Mouse (Mus musculus) G1E (cell line): ENCODE measurements around the gene Ccdc96. TPM values are rescaled to one million over a fixed set of nuclear protein-coding genes. Genes with fewer than 3 reads are reported as not detected.

ENCODE experiments used
- ATAC-seq: 2 replicates; pipeline ENCODE4 v1.8.0; 2016; ENCODE audit warnings: mild to moderate bottlenecking; ENCODE audit not compliant: insufficient number of reproducible peaks, poor library complexity, low FRiP score, severe bottlenecking; ENCODE audit errors: extremely low read depth
- DNase-seq: peaks from one replicate; pipeline ENCODE4 v3.0.0; 2012; ENCODE audit warnings: low spot score
- H3K27me3 ChIP-seq: 2 replicates; pipeline ENCODE4 v1.6.1; 2012; ENCODE audit warnings: mild to moderate bottlenecking, low read length, inconsistent platforms; ENCODE audit not compliant: insufficient read depth
- H3K36me3 ChIP-seq: replicated peaks from 2 replicates; pipeline ENCODE3; 2012; ENCODE audit warnings: mild to moderate bottlenecking, inconsistent platforms
- H3K4me1 ChIP-seq: 2 replicates; pipeline ENCODE4 v1.6.1; 2012; ENCODE audit warnings: low read depth, low read length, inconsistent platforms, mixed read lengths; ENCODE audit not compliant: insufficient read depth
- H3K4me3 ChIP-seq: 2 replicates; pipeline ENCODE4 v1.5.1; 2012; ENCODE audit warnings: low read depth, mild to moderate bottlenecking, inconsistent platforms, low read length, moderate library complexity, mixed read lengths
- H3K9me3 ChIP-seq: replicated peaks from 2 replicates; pipeline ENCODE4 v1.6.1; 2012; ENCODE audit warnings: inconsistent platforms
- CTCF ChIP-seq: IDR thresholded peaks from 2 replicates; pipeline ENCODE4 v1.5.1; 2012; ENCODE audit warnings: low read depth, low read length, inconsistent platforms, mixed read lengths
- GATA1 ChIP-seq: IDR thresholded peaks from 2 replicates; pipeline ENCODE4 v1.6.1; 2012; ENCODE audit warnings: borderline replicate concordance, low read length, inconsistent platforms, mixed read lengths
- GATA2 ChIP-seq: IDR thresholded peaks from 2 replicates; pipeline ENCODE4 v1.6.1; 2012; ENCODE audit warnings: low read depth, low read length, inconsistent platforms, borderline replicate concordance
- POLR2AphosphoS5 ChIP-seq: IDR thresholded peaks from 2 replicates; pipeline ENCODE4 v1.6.1; 2012; ENCODE audit warnings: low read depth, low read length, inconsistent platforms; ENCODE audit not compliant: insufficient replicate concordance
- TAL1 ChIP-seq: conservative IDR thresholded peaks from 2 replicates; pipeline ENCODE4 v1.6.1; 2012; ENCODE audit warnings: low read depth, low read length, inconsistent platforms, mixed read lengths
- polyA plus RNA-seq: library from polyadenylated mRNA; stranded (reverse); fragments of >175 nt; gene quantifications from 2 replicates; pipeline ENCODE4 v1.2.3, GENCODE M21; 2012
- total RNA-seq, 2 experiments: library from RNA; stranded (forward) in 1 of 2; stranded (reverse) in 1 of 2; fragments of 200-1000 nt in 1 of 2; fragments of >200 nt in 1 of 2; fragmentation: Nextera tagmentation in 1 of 2; gene quantifications; 2 replicates each; pipeline ENCODE4 v1.2.3; 2014 to 2017

Gene Ccdc96
- total and polyA plus RNA-seq, 3 experiments: 0.25 to 0.60 TPM; not detected in 1

- H3K4me3 ChIP-seq: no peak overlapping the region
- H3K36me3 ChIP-seq: peaks cover 74% of the 10 kb centered on the region
- TF ChIP-seq POLR2AphosphoS5 (no peak), TAL1 (no peak)
- ATAC-seq: no peak
- no peaks in the 10 kb centered on the region for H3K27me3 ChIP-seq
- DNase-seq: no peak
- no peaks in the 10 kb centered on the region for H3K4me1 ChIP-seq
- no peaks in the 10 kb centered on the region for H3K9me3 ChIP-seq
Measured at GRCm38 (mm10) chr5:36494709-36495108, 10.3 kb downstream of the Ccdc96 start.

- DNase-seq (no peak), ATAC-seq (no peak)
- no peaks in the 10 kb centered on the region for H3K9me3 ChIP-seq
- no peaks in the 10 kb centered on the region for H3K27me3 ChIP-seq
- TF ChIP-seq GATA1: no peak
- TF ChIP-seq POLR2AphosphoS5: no peak
- TF ChIP-seq TAL1: no peak
- peaks cover 94% of the 10 kb centered on the region for H3K36me3 ChIP-seq
- peaks cover 4% of the 10 kb centered on the region; the same call in 1 of the 2 replicates for H3K4me1 ChIP-seq
- no peak overlapping the region for H3K4me3 ChIP-seq
Measured at GRCm38 (mm10) chr5:36505235-36505634, 20.8 kb downstream of the Ccdc96 start.

GRCm38 (mm10) chr5:36505643-36506042 lies 21.3 kb downstream of the Ccdc96 start:
- ATAC-seq: no peak
- Histone ChIP-seq H3K36me3 (peaks cover 94% of the 10 kb centered on the region), H3K27me3 (no peaks in the 10 kb centered on the region), H3K9me3 (no peaks in the 10 kb centered on the region), H3K4me3 (no peak overlapping the region), H3K4me1 (peaks cover 4% of the 10 kb centered on the region; the same call in 1 of the 2 replicates)
- no peak for DNase-seq
- TF ChIP-seq GATA2: no peak
- no peak for TF ChIP-seq POLR2AphosphoS5
- TF ChIP-seq CTCF: no peak
- no peak for TF ChIP-seq GATA1
- no peak for TF ChIP-seq TAL1

- ATAC-seq: no peak
- H3K27me3 ChIP-seq: no peaks in the 10 kb centered on the region
Measured at GRCm38 (mm10) chr5:36508351-36508750, 24.0 kb downstream of the Ccdc96 start.

GRCm38 (mm10) chr5:36510956-36511355 lies 26.6 kb downstream of the Ccdc96 start:
- Histone ChIP-seq H3K4me3 (no peak overlapping the region), H3K27me3 (no peaks in the 10 kb centered on the region), H3K36me3 (peaks cover 89% of the 10 kb centered on the region), H3K4me1 (peaks cover under 1% of the 10 kb centered on the region; the same call in 1 of the 2 replicates), H3K9me3 (no peaks in the 10 kb centered on the region)
- TF ChIP-seq CTCF: no peak
- no peak for TF ChIP-seq TAL1
- no peak for TF ChIP-seq POLR2AphosphoS5
- no peak for TF ChIP-seq GATA1
- TF ChIP-seq GATA2: no peak
- ATAC-seq: no peak
- no peak for DNase-seq

More at GRCm38 (mm10) chr5:36508351-36508750, 24.0 kb downstream of the Ccdc96 start:
- Histone ChIP-seq H3K4me3 (no peak overlapping the region), H3K9me3 (no peaks in the 10 kb centered on the region), H3K36me3 (peaks cover 94% of the 10 kb centered on the region), H3K4me1 (peaks cover 4% of the 10 kb centered on the region; the same call in 1 of the 2 replicates)
- no peak for DNase-seq
- TF ChIP-seq POLR2AphosphoS5: no peak
- no peak for TF ChIP-seq GATA2
- TF ChIP-seq CTCF: no peak
- TF ChIP-seq TAL1: no peak
- TF ChIP-seq GATA1: no peak

- Histone ChIP-seq H3K4me3 (no peak overlapping the region), H3K27me3 (no peaks in the 10 kb centered on the region), H3K36me3 (peaks cover 93% of the 10 kb centered on the region), H3K4me1 (no peaks in the 10 kb centered on the region), H3K9me3 (no peaks in the 10 kb centered on the region)
- ATAC-seq: no peak
- DNase-seq: no peak
- no peak for TF ChIP-seq TAL1
- TF ChIP-seq GATA1: no peak
Measured at GRCm38 (mm10) chr5:36515126-36515525, 30.7 kb downstream of the Ccdc96 start.

- no peak for TF ChIP-seq CTCF
- TF ChIP-seq GATA2: no peak
- TF ChIP-seq GATA1: no peak
- TF ChIP-seq TAL1: no peak
- no peak for TF ChIP-seq POLR2AphosphoS5
- Histone ChIP-seq H3K4me3 (no peak overlapping the region), H3K9me3 (no peaks in the 10 kb centered on the region), H3K27me3 (no peaks in the 10 kb centered on the region), H3K4me1 (no peaks in the 10 kb centered on the region), H3K36me3 (peaks cover 93% of the 10 kb centered on the region)
- ATAC-seq (no peak), DNase-seq (no peak)
Measured at GRCm38 (mm10) chr5:36515558-36515957, 31.2 kb downstream of the Ccdc96 start.
